Mouse (Mus musculus) midbrain, embryonic 16.5 days (tissue): ENCODE data around the gene Kmt2d. TPM values are rescaled to one million over a fixed set of nuclear protein-coding genes. Genes with fewer than 3 reads are reported as not detected.

ENCODE experiments used
- ATAC-seq: fragments of 200-750 bp; cut with Nextera tagmentation; 2 replicates; pipeline ENCODE4 v1.8.0; 2017; ENCODE audit warnings: moderate TSS enrichment
- H3K27ac ChIP-seq: fragments of 300-500 bp; sonication (generic); 2 replicates; pipeline ENCODE4 v1.5.1; 2014; ENCODE audit warnings: mild to moderate bottlenecking, low read length, mixed read lengths
- H3K27me3 ChIP-seq: fragments of 300-500 bp; sonication (generic); 2 replicates; pipeline ENCODE4 v1.6.1; 2014; ENCODE audit warnings: low read depth, low read length, mixed read lengths; ENCODE audit not compliant: control insufficient read depth, insufficient read depth
- H3K36me3 ChIP-seq: fragments of 300-500 bp; sonication (generic); 2 replicates; pipeline ENCODE4 v1.6.1; 2014; ENCODE audit warnings: mild to moderate bottlenecking, low read length, moderate library complexity, mixed read lengths; ENCODE audit not compliant: control insufficient read depth, insufficient read depth
- H3K4me1 ChIP-seq: fragments of 300-500 bp; sonication (generic); 2 replicates; pipeline ENCODE4 v1.6.1; 2014; ENCODE audit warnings: mild to moderate bottlenecking, low read length, mixed read lengths; ENCODE audit not compliant: control insufficient read depth, insufficient read depth
- H3K4me2 ChIP-seq: fragments of 300-500 bp; sonication (generic); 2 replicates; pipeline ENCODE4 v1.6.1; 2014; ENCODE audit warnings: mild to moderate bottlenecking, low read length, mixed read lengths
- H3K4me3 ChIP-seq: fragments of 300-500 bp; sonication (generic); 2 replicates; pipeline ENCODE4 v1.5.1; 2014; ENCODE audit warnings: low read depth, mild to moderate bottlenecking, low read length, moderate library complexity, mixed read lengths
- H3K9ac ChIP-seq: fragments of 300-500 bp; sonication (generic); 2 replicates; pipeline ENCODE4 v1.6.1; 2014; ENCODE audit warnings: low read depth, low read length, mixed read lengths
- H3K9me3 ChIP-seq: fragments of 300-500 bp; sonication (generic); replicated peaks from 2 replicates; pipeline ENCODE4 v1.6.1; 2014; ENCODE audit warnings: mild to moderate bottlenecking, low read length, mixed read lengths; ENCODE audit not compliant: control insufficient read depth, poor library complexity, severe bottlenecking
- WGBS: fragments of 180-500 bp; shearing (Covaris S2); extraction: QIAGEN DNeasy Blood & Tissue Kit; methylation state at CpG from one replicate; pipeline ENCODE4 v1.1.7; 2014; 5-methylcytosine and 5-hydroxymethylcytosine counted together
- polyA plus RNA-seq: library from polyadenylated mRNA; unstranded; fragments of >200 nt; fragmentation: Nextera tagmentation; extraction: Ambion mirVana; gene quantifications from 2 replicates; pipeline ENCODE4 v1.2.1, GENCODE M21; 2015

Gene Kmt2d
- polyA plus RNA-seq, 1 experiment from 2014 or later, result 10.1 TPM

- Histone ChIP-seq H3K36me3 (peaks cover 56% of the 10 kb centered on the region), H3K4me1 (peaks cover 32% of the 10 kb centered on the region), H3K9me3 (no peaks in the 10 kb centered on the region), H3K4me3 (no peak overlapping the region), H3K27me3 (no peaks in the 10 kb centered on the region), H3K27ac (no peak overlapping the region), H3K4me2 (no peak overlapping the region), H3K9ac (no peak overlapping the region)
- WGBS, result 96% methylated on average over 6 of the region's 6 CpGs
- no peak for ATAC-seq
Observed at GRCm38 (mm10) chr15:98864951-98865350, 6.1 kb downstream of the Kmt2d start.

DNA sequence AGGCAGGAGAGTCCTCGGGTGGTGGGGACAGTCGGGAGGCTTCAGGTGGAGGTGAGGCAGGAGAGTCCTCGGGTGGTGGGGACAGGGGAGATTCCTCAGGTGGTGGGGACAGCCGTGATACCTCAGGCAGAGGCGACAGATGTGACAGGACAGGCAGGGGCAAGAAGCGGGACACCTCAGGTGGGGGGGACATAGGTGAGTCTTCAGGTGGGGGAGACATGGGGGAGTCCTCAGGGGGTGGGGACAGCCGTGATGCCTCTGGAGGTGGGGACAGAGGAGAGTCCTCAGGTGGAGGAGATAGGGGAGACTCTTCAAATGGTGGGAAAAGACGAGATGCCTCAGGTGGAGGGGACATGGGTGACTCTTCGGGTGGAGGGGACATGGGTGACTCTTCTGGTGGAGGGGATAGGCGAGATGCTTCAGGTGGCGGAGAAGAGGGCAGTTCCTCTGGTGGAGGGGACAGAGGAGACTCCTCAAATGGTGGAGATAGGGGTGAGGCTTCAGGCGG, 7.5 kb downstream of the Kmt2d start:
- no peak overlapping the region for H3K4me2 ChIP-seq
- no peak overlapping the region for H3K27ac ChIP-seq
- 91% methylated on average over 12 of the region's 12 CpGs for WGBS
- no peak overlapping the region for H3K4me3 ChIP-seq
- H3K9ac ChIP-seq, result no peak overlapping the region
- peaks cover 59% of the 10 kb centered on the region for H3K36me3 ChIP-seq
- ATAC-seq, result no peak
- H3K27me3 ChIP-seq, result no peaks in the 10 kb centered on the region
- H3K4me1 ChIP-seq, result peaks cover 18% of the 10 kb centered on the region
- H3K9me3 ChIP-seq, result no peaks in the 10 kb centered on the region

DNA sequence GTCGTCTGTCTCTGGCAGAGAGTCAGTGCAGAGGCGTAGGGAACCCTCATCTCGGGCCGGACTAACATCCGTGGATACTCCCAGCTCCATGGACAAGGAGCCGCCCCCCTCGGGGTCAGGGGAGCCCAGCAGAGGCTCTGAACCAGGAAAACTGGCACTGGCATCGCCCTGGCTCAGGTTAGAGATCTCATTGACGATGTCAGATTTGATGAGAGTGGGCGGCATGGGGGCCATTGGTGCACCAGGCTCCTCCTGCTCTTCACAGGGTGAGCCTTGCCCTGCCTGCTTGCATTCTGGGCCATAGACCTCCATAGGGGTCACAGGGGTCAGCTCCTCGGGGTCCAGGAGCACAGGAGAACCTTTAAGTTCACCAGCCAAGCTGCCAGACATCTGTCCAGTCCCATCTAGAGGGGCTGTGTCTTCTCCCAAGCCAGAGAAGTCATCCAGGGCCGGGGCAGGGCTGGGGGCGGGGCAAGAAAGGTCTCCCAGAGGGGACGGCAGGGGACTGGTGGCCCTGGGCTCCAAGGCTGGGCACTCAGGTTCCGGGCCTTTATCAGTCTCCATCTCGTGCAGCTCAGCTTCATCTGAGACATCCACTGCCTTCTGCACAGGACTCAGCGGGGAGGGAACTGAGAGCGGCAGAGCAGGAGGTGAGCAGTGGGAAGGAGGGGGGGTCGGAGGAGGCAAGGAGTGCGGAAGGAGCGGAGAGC, 9.1 kb downstream of the Kmt2d start:
- no peak overlapping the region for H3K4me3 ChIP-seq
- peaks cover 71% of the 10 kb centered on the region for H3K36me3 ChIP-seq
- 90% methylated on average over 21 of the region's 21 CpGs for WGBS
- H3K4me1 ChIP-seq, result peaks cover 2% of the 10 kb centered on the region
- no peak overlapping the region for H3K9ac ChIP-seq
- H3K27me3 ChIP-seq, result no peaks in the 10 kb centered on the region
- no peak overlapping the region for H3K27ac ChIP-seq
- no peaks in the 10 kb centered on the region for H3K9me3 ChIP-seq
- H3K4me2 ChIP-seq, result no peak overlapping the region
- no peak for ATAC-seq

DNA sequence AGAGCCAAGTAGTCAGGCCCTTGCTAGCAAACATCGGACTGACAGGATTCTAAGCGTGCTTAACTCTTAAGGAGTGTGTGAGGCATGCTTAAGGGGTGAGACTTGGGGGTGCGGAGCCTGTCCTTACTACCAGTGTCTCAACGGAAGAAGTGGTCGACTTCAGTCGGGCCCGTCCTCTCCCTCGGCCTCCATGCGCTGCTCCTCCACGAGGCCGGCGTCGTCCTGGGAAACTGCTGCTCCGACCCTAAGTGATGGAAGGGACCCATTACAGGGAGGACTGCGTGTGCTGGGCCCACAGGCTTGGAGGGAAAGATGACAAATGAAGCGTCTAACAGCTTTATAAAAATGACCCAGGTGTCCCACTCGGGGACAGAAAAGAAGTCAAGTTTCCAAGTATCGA, 10.1 kb downstream of the Kmt2d start:
- H3K9me3 ChIP-seq, result no peaks in the 10 kb centered on the region
- 96% methylated on average over 18 of the region's 18 CpGs for WGBS
- no peak overlapping the region for H3K4me3 ChIP-seq
- peaks cover 71% of the 10 kb centered on the region for H3K36me3 ChIP-seq
- H3K27ac ChIP-seq, result no peak overlapping the region
- H3K9ac ChIP-seq, result no peak overlapping the region
- ATAC-seq, result no peak
- no peaks in the 10 kb centered on the region for H3K27me3 ChIP-seq
- H3K4me2 ChIP-seq, result no peak overlapping the region
- no peaks in the 10 kb centered on the region for H3K4me1 ChIP-seq

DNA sequence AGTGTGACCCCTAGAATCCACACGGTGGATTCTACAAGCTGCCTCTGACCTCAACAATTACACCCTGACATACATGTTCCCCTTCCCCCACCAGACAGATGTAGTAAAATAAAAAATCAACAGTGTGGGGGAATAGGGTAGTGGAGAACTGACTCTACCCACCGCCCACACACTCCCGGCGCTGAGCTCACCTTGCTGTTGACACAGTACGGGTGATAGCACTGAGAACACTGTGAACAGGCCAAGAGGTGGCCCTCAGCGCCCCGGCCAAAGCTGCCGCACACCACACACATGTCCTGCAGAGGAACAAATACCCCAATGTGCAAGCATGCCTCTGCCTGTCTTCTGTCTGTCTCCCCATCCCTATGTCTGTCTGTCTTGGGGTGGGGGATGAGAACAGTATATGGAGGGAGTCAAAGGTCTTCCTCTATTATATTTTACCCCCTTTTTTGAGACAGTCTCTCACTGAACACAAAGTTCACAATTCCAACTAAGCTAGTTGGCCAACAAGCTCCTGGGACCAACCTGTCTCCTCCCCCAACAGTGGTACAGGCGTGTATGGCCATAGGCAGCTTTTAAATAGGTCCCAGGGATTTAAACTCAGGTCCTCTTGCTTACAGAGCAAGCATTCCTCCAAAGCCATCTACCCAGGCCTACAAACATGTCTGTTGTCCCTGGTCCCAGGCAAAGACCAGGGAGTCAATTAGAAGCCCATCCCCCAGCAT, 11.5 kb downstream of the Kmt2d start:
- no peaks in the 10 kb centered on the region for H3K4me1 ChIP-seq
- H3K4me2 ChIP-seq, result no peak overlapping the region
- H3K9ac ChIP-seq, result no peak overlapping the region
- H3K27ac ChIP-seq, result no peak overlapping the region
- WGBS, result 85% methylated on average over 9 of the region's 9 CpGs
- no peak for ATAC-seq
- H3K27me3 ChIP-seq, result no peaks in the 10 kb centered on the region
- no peaks in the 10 kb centered on the region for H3K9me3 ChIP-seq
- no peak overlapping the region for H3K4me3 ChIP-seq
- H3K36me3 ChIP-seq, result peaks cover 66% of the 10 kb centered on the region

DNA sequence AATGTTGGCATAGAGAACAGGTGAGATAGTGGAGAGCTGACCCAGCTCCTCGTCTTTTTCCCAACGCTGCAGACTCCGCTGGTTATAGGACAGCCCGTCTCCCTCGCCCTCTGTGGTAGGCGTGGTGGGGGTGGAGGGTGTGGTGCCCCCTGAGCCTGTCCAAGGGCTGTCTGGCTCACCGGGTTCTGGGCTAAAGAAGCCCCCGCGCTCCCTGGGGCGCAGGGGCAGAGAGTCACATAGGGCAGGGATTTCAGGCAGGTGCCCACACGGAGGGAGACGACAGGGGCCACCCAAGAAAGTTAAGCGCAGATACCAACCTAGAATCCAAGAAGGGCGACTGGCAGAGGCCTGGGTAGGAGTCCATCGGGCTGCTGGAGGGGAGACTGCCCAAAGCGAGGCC, 16.8 kb downstream of the Kmt2d start:
- no peak for ATAC-seq
- Histone ChIP-seq H3K4me2 (no peak overlapping the region), H3K9me3 (no peaks in the 10 kb centered on the region), H3K9ac (no peak overlapping the region), H3K4me1 (no peaks in the 10 kb centered on the region), H3K27ac (no peak overlapping the region), H3K36me3 (peaks cover 67% of the 10 kb centered on the region), H3K4me3 (no peak overlapping the region), H3K27me3 (no peaks in the 10 kb centered on the region)
- WGBS, result 93% methylated on average over 16 of the region's 16 CpGs

DNA sequence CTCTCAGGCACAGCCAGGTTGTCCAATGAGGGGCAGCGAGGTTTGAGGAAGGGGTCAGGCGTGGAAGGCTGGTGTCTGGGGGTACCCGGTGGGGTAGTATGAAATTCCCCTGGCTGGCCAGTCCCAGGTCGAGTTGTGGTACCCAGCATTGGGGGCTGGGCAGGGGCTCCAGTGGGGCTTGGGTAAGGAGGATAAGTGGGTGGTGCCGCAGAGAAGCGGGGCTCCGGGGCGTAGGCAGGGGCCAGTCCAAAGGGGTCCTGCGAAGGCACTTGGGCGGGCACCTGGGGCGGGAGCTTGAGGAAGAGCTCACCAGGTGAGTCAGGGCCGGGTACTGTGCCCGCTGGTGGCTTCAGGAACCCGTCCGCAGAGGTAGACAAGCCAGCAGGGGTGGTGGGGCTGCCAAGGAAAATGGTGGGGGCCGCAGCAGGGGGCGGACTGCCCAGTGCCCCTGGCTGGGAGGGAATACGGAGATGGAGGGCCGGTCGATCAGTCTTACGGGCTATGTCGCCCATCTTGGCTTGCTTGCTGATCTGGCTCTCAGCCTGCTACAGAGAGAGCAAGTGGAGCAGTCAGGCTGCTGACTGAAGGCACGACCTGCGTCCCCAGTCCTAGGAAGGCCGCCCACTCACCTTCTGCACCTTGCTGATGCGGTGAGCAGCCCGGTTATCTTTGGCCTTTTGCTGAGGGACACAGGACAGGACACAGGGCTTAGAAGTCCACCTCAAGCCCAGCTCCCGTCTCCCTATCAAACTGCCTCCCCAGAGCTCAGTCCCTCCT, 17.7 kb downstream of the Kmt2d start:
- no peak overlapping the region for H3K9ac ChIP-seq
- no peaks in the 10 kb centered on the region for H3K27me3 ChIP-seq
- ATAC-seq, result no peak
- H3K9me3 ChIP-seq, result no peaks in the 10 kb centered on the region
- no peak overlapping the region for H3K27ac ChIP-seq
- H3K4me2 ChIP-seq, result no peak overlapping the region
- peaks cover 73% of the 10 kb centered on the region for H3K36me3 ChIP-seq
- no peaks in the 10 kb centered on the region for H3K4me1 ChIP-seq
- H3K4me3 ChIP-seq, result no peak overlapping the region
- 95% methylated on average over 27 of the region's 28 CpGs for WGBS

- no peak overlapping the region for H3K9ac ChIP-seq
- H3K4me2 ChIP-seq, result no peak overlapping the region
- no peaks in the 10 kb centered on the region for H3K4me1 ChIP-seq
- no peaks in the 10 kb centered on the region for H3K9me3 ChIP-seq
- 90% methylated on average over 9 of the region's 9 CpGs for WGBS
- H3K27ac ChIP-seq, result no peak overlapping the region
- ATAC-seq, result no peak
- H3K4me3 ChIP-seq, result no peak overlapping the region
- no peaks in the 10 kb centered on the region for H3K27me3 ChIP-seq
- peaks cover 74% of the 10 kb centered on the region for H3K36me3 ChIP-seq
Observed at GRCm38 (mm10) chr15:98852733-98853132, 18.3 kb downstream of the Kmt2d start.

DNA sequence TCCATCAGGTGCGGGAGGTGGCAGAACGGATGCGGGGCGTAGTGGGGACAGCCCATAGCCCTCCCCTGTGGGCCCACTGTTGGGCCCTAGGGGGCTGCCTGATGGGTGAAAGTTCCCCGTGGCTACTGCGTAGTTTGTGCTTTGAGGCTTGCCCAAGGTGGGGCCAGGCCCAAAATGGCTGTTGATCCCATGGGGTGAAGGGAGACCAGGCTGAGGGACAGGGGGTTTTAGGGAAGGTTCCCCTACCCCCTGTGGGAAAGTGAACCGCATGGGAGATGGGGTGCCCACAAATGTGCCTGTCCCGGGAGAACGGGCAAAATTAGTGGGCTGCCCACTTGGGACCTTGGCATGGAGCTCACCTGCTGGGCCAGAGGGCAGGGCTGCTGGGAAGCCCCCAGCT, 18.9 kb downstream of the Kmt2d start:
- Histone ChIP-seq H3K9ac (no peak overlapping the region), H3K4me3 (no peak overlapping the region), H3K27me3 (no peaks in the 10 kb centered on the region), H3K9me3 (no peaks in the 10 kb centered on the region), H3K4me2 (no peak overlapping the region), H3K4me1 (no peaks in the 10 kb centered on the region), H3K27ac (no peak overlapping the region), H3K36me3 (peaks cover 72% of the 10 kb centered on the region)
- 96% methylated on average over 9 of the region's 9 CpGs for WGBS
- ATAC-seq, result no peak
